Mouse (Mus musculus) retina, postnatal 1 day (tissue): ENCODE measurements around the gene Esp36.
"Not testable (repeated sequence)": the region's sequence is repeated elsewhere in the genome, so short reads cannot be mapped to it uniquely, and the experiment has no call there.

Experiments used
- DNase-seq: peaks from one replicate; pipeline ENCODE4 v3.0.0-alpha.2; 2012

Gene Esp36

GRCm38 (mm10) chr17:38420085-38420484 lies at the start of gene Esp36:
Gene Esp36 (minus strand): TSS chr17:38420185.
- no peak for DNase-seq

GRCm38 (mm10) chr17:38456206-38456605 lies 36.2 kb upstream of the Esp36 start:
- DNase-seq: not testable (repeated sequence)

- DNase-seq: no peak
Observed at GRCm38 (mm10) chr17:38450688-38451087, 30.7 kb upstream of the Esp36 start.

- DNase-seq: no peak
Observed at GRCm38 (mm10) chr17:38406135-38406534, 13.8 kb downstream of the Esp36 start.

GRCm38 (mm10) chr17:38391821-38392220 lies 28.2 kb downstream of the Esp36 start:
- DNase-seq: no peak
